In the genomic region with DNA sequence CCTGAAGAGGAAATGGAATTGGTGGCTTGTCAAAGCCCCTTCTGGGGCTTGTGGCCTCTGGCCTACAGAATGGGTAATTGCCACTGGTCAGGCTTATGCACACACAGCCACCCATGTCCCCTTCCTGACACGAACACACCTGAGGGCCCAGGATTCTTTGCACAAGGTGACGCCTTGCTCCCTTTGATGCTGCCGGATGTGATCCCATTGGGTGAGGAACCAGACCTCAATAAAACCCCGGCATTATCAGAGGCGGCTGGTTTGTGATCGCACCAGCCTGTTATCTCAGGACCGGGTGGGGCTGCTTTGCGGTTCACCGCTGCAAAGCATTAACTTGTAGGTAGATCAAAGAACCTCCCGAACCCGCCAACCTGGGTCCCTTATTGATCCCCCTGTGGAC, we compare ENCODE assay signal across 12 mouse cellular contexts.
"Had no signal": no experiment of that assay in that cellular context is flagged by ENCODE, and none has a peak within 500 bp of the region (broad histone marks: within the 10 kb centered on the region; RNA-seq: fewer than 3 reads in every experiment).

No protein-coding gene starts in this region.

- H3K36me3 ChIP-seq: limb, embryonic 15.5 days; midbrain, embryonic 12.5 days had no signal

- H3K9ac ChIP-seq: hindbrain, embryonic 14.5 days; limb, embryonic 15.5 days; midbrain, embryonic 12.5 days had no signal

- H3K27me3 ChIP-seq: limb, embryonic 15.5 days; megakaryocyte, embryonic 14.5 days; midbrain, embryonic 12.5 days had no signal

- DNase-seq: kidney, adult 18-20 months; kidney, postnatal 10 days; lung, adult 2 months; lung, postnatal 10 days; right cerebral cortex, adult 18-20 months; right cerebral cortex, postnatal 25 days; thymus, postnatal 4 days had no signal

- H3K27ac ChIP-seq: hindbrain, embryonic 14.5 days; limb, embryonic 15.5 days; macrophage; midbrain, embryonic 12.5 days had no signal

- H3K4me3 ChIP-seq: limb, embryonic 15.5 days; megakaryocyte, embryonic 14.5 days; midbrain, embryonic 12.5 days had no signal

- H3K4me1 ChIP-seq: megakaryocyte, embryonic 14.5 days had no signal

- H3K4me2 ChIP-seq: hindbrain, embryonic 14.5 days; limb, embryonic 15.5 days; midbrain, embryonic 12.5 days had no signal

- H3K9me3 ChIP-seq: limb, embryonic 15.5 days; midbrain, embryonic 12.5 days had no signal
